Mouse (Mus musculus): ENCODE results near the gene Wdr20. TPM values are rescaled to one million over a fixed set of nuclear protein-coding genes. Genes with fewer than 3 reads are reported as not detected.
A peak's percentile ranks its signal among the peaks of the same experiment; 100 is the strongest.

Wdr20 gene
- total and polyA plus RNA-seq, 2 experiments from 2014 or later = 16.2 to 38.7 TPM

- no peak for TF ChIP-seq CTCF (IDR thresholded peaks at IDR 0.05)
- no peaks in the 10 kb centered on the region; the same call in 1 of the 2 replicates for H3K36me3 ChIP-seq (ENCODE audit: insufficient read depth, low read length)
- H3K27ac ChIP-seq (ENCODE audit: low read depth, low read length) = no peak overlapping the region
- ATAC-seq (ENCODE audit: low FRiP score) = no peak
- 89% methylated on average over 10 of the region's 10 CpGs for WGBS
- H3K27me3 ChIP-seq (ENCODE audit: insufficient read depth, low read length) = no peaks in the 10 kb centered on the region
- DNase-seq (ENCODE audit: low spot score) = no peak
- H3K9ac ChIP-seq (replicated peaks; ENCODE audit: low read length, poor library complexity, severe bottlenecking) = no peak overlapping the region
- no peak overlapping the region for H3K4me2 ChIP-seq (ENCODE audit: low read depth, low read length, poor library complexity, severe bottlenecking)
- H3K9me3 ChIP-seq (ENCODE audit: low read length) = no peaks in the 10 kb centered on the region
- H3K4me1 ChIP-seq (ENCODE audit: insufficient read depth, low read length) = no peaks in the 10 kb centered on the region
- no peak overlapping the region for H3K4me3 ChIP-seq (ENCODE audit: low read depth, low read length)
These were observed 60.2 kb downstream of the Wdr20 start for GRCm38 (mm10) chr12:110797842-110798431.

GRCm38 (mm10) chr12:110799226-110799625 is 61.5 kb downstream of the Wdr20 start:
- Histone ChIP-seq H3K9ac (replicated peaks; ENCODE audit: low read length, poor library complexity, severe bottlenecking) (no peak overlapping the region), H3K36me3 (ENCODE audit: insufficient read depth, low read length) (no peaks in the 10 kb centered on the region; the same call in 1 of the 2 replicates)
- DNase-seq (ENCODE audit: low spot score) = no peak

GRCm38 (mm10) chr12:110801876-110802464 is 64.2 kb downstream of the Wdr20 start:
- Histone ChIP-seq H3K9me3 (ENCODE audit: low read length) (no peaks in the 10 kb centered on the region), H3K27me3 (ENCODE audit: insufficient read depth, low read length) (no peaks in the 10 kb centered on the region), H3K9ac (replicated peaks; ENCODE audit: low read length, poor library complexity, severe bottlenecking) (no peak overlapping the region), H3K4me2 (ENCODE audit: low read depth, low read length, poor library complexity, severe bottlenecking) (no peak overlapping the region), H3K4me1 (ENCODE audit: insufficient read depth, low read length) (no peaks in the 10 kb centered on the region), H3K27ac (ENCODE audit: low read depth, low read length) (no peak overlapping the region), H3K4me3 (ENCODE audit: low read depth, low read length) (no peak overlapping the region), H3K36me3 (ENCODE audit: insufficient read depth, low read length) (peaks cover 6% of the 10 kb centered on the region; the same call in 1 of the 2 replicates)
- ATAC-seq (ENCODE audit: low FRiP score) = no peak
- no peak for TF ChIP-seq CTCF (IDR thresholded peaks at IDR 0.05)
- no peak for DNase-seq (ENCODE audit: low spot score)
- 90% methylated on average over 10 of the region's 10 CpGs for WGBS

More at GRCm38 (mm10) chr12:110799226-110799625, 61.5 kb downstream of the Wdr20 start:
- Histone ChIP-seq H3K27me3 (ENCODE audit: insufficient read depth, low read length) (no peaks in the 10 kb centered on the region), H3K4me1 (ENCODE audit: insufficient read depth, low read length) (no peaks in the 10 kb centered on the region), H3K4me3 (ENCODE audit: low read depth, low read length) (no peak overlapping the region), H3K27ac (ENCODE audit: low read depth, low read length) (no peak overlapping the region), H3K9me3 (ENCODE audit: low read length) (no peaks in the 10 kb centered on the region), H3K4me2 (ENCODE audit: low read depth, low read length, poor library complexity, severe bottlenecking) (no peak overlapping the region)
- ATAC-seq (ENCODE audit: low FRiP score) = no peak
- TF ChIP-seq CTCF (IDR thresholded peaks at IDR 0.05) = no peak
- WGBS = 95% methylated on average over 4 of the region's 4 CpGs

- Histone ChIP-seq H3K36me3 (ENCODE audit: insufficient read depth, low read length) (peaks cover 6% of the 10 kb centered on the region; the same call in 1 of the 2 replicates), H3K4me2 (ENCODE audit: low read depth, low read length, poor library complexity, severe bottlenecking) (no peak overlapping the region), H3K4me1 (ENCODE audit: insufficient read depth, low read length) (no peaks in the 10 kb centered on the region), H3K9me3 (ENCODE audit: low read length) (no peaks in the 10 kb centered on the region), H3K9ac (replicated peaks; ENCODE audit: low read length, poor library complexity, severe bottlenecking) (no peak overlapping the region), H3K27me3 (ENCODE audit: insufficient read depth, low read length) (no peaks in the 10 kb centered on the region), H3K27ac (ENCODE audit: low read depth, low read length) (no peak overlapping the region), H3K4me3 (ENCODE audit: low read depth, low read length) (no peak overlapping the region)
- DNase-seq (ENCODE audit: low spot score) (no peak), ATAC-seq (ENCODE audit: low FRiP score) (no peak)
- no peak for TF ChIP-seq CTCF (IDR thresholded peaks at IDR 0.05)
- 82% methylated on average over 5 of the region's 5 CpGs for WGBS
These were observed 65.0 kb downstream of the Wdr20 start for GRCm38 (mm10) chr12:110802674-110803297.

- ATAC-seq (ENCODE audit: low FRiP score) = no peak
- TF ChIP-seq CTCF (IDR thresholded peaks at IDR 0.05) = no peak
These were observed 66.5 kb downstream of the Wdr20 start for GRCm38 (mm10) chr12:110804261-110804660.

More at GRCm38 (mm10) chr12:110804261-110804660, 66.5 kb downstream of the Wdr20 start:
- H3K27me3 ChIP-seq (ENCODE audit: insufficient read depth, low read length) = no peaks in the 10 kb centered on the region
- no peak overlapping the region for H3K27ac ChIP-seq (ENCODE audit: low read depth, low read length)
- H3K4me2 ChIP-seq (ENCODE audit: low read depth, low read length, poor library complexity, severe bottlenecking) = no peak overlapping the region
- no peak overlapping the region for H3K4me3 ChIP-seq (ENCODE audit: low read depth, low read length)
- no peaks in the 10 kb centered on the region for H3K4me1 ChIP-seq (ENCODE audit: insufficient read depth, low read length)
- H3K9me3 ChIP-seq (ENCODE audit: low read length) = no peaks in the 10 kb centered on the region
- WGBS = 19% methylated on average over 10 of the region's 10 CpGs
- DNase-seq (ENCODE audit: low spot score) = peak; percentile 56
- H3K36me3 ChIP-seq (ENCODE audit: insufficient read depth, low read length) = peaks cover 11% of the 10 kb centered on the region; the same call in 1 of the 2 replicates
- 0 out of 2 replicates have a peak overlapping the region, but pooled peaks have one; percentile 19 for H3K9ac ChIP-seq (replicated peaks; ENCODE audit: low read length, poor library complexity, severe bottlenecking)
